Mouse (Mus musculus): ENCODE measurements around the gene AI854703. TPM values are rescaled to one million over a fixed set of nuclear protein-coding genes. Genes with fewer than 3 reads are reported as not detected.

AI854703 gene
- total RNA-seq, 2 experiments from 2014 or later: not detected

- no peak for ATAC-seq (ENCODE audit: poor library complexity, severe bottlenecking)
These were observed 22.2 kb downstream of the AI854703 start for GRCm38 (mm10) chr6:48648779-48649178.

DNA sequence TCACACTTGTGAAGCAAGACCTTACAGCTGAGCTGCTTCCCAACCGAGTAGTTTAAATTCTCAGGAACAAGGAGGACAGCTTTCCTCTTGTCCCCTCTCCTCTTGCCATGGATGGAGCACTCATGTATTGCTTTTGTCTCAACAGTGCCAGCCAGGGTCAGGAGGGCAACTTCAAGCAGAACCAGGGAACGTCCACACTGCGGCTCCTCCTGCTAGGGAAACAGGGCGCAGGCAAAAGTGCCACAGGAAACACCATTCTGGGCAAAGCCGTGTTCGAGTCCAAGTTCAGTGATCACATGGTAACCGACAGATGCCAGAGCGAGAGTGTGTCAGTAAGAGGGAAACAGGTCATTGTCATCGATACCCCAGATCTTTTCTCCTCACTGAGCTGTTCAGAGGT is 23.5 kb downstream of the AI854703 start:
- no peak for ATAC-seq (ENCODE audit: poor library complexity, severe bottlenecking)

GRCm38 (mm10) chr6:48658721-48659120 is 32.2 kb downstream of the AI854703 start:
- no peak for ATAC-seq (ENCODE audit: poor library complexity, severe bottlenecking)

DNA sequence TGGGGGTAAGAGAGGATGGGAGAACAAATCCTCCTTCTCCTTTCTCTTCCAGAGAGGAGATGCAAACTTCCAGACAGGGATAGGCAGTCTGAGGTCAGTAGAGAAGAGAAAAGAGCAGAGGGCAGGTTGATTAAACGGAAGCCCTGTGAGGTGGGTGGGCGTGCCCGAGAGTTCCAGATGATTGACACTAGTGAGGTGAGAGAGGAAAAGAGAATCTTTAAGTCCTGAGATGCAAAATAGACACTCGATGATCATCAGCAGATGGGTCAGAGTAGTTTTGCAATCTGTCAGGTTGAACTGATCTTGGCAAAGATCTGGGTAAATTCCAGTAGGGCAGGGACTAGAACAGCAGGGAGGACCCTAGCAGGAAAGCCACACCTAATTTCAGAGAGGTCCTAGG is 38.2 kb downstream of the AI854703 start:
- ATAC-seq (ENCODE audit: poor library complexity, severe bottlenecking): no peak

DNA sequence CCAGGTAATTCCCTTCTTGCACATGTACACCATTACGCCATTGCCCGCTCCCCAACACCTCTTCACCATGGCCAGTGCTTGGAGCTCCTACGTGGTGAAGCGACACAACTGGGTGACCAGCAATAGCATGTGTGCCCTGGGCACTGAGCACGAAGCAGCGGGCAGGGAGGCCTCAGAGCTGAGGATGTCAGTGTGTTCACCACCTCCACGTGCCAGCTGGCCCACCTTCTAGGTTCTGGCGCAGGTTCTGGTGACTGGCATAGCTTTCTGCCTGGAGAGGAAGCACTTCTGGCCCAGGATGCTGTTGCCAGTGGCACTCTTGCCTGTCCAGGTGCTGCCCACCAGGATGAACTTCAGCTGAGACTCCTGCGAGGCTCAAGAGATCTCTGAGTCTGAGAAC is 38.9 kb downstream of the AI854703 start:
- no peak for ATAC-seq (ENCODE audit: poor library complexity, severe bottlenecking)

DNA sequence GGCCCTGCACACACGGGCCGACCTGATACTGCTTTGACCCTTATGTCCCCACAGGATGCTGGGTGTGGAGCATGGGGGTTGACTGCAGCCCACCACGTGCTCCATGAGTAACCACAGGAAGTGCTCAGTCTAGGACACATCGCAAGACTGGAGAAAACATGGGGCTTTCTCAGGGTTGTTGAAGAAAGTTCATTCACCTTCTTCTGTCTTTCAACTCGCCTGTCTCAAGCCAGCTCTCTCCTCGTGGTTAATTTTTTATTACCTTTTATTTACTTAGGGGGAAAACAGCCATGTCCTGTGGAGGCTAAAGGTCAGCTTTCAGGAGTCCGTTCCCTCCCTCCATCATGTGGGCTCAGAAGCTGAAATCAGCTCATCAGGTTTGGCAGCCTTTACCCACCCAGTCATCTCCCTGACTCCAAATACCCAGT is 39.6 kb downstream of the AI854703 start:
- ATAC-seq (ENCODE audit: poor library complexity, severe bottlenecking): 0 out of 2 replicates have a peak, but pooled peaks have one; percentile 33

DNA sequence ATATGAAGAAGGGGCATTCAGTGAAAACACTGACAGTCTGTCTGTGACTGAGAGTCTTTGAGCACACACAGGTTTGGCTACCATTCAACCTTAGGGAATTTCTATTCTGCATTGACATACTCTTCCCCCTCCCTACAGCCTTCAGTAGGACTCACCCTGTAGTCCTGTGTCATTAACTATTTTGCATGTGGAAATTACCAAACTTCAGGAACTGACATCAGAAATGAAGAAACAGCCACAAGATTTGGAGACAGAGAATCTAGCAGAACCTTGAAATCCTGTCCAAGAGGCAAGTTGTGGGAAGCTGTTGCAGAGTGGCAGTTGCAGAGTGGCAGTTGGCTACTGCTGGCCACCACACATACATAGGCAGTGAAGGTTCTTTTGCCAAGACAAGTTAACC is 41.5 kb downstream of the AI854703 start:
- peak; percentile 47; the same call in 1 of the 2 replicates for ATAC-seq (ENCODE audit: poor library complexity, severe bottlenecking)

- no peak for ATAC-seq (ENCODE audit: poor library complexity, severe bottlenecking)
These were observed 42.9 kb downstream of the AI854703 start for GRCm38 (mm10) chr6:48669446-48669969.

GRCm38 (mm10) chr6:48674291-48675058 is 47.9 kb downstream of the AI854703 start:
- no peak for ATAC-seq (ENCODE audit: poor library complexity, severe bottlenecking)

GRCm38 (mm10) chr6:48675400-48675930 is 48.9 kb downstream of the AI854703 start:
- ATAC-seq (ENCODE audit: poor library complexity, severe bottlenecking): no peak

DNA sequence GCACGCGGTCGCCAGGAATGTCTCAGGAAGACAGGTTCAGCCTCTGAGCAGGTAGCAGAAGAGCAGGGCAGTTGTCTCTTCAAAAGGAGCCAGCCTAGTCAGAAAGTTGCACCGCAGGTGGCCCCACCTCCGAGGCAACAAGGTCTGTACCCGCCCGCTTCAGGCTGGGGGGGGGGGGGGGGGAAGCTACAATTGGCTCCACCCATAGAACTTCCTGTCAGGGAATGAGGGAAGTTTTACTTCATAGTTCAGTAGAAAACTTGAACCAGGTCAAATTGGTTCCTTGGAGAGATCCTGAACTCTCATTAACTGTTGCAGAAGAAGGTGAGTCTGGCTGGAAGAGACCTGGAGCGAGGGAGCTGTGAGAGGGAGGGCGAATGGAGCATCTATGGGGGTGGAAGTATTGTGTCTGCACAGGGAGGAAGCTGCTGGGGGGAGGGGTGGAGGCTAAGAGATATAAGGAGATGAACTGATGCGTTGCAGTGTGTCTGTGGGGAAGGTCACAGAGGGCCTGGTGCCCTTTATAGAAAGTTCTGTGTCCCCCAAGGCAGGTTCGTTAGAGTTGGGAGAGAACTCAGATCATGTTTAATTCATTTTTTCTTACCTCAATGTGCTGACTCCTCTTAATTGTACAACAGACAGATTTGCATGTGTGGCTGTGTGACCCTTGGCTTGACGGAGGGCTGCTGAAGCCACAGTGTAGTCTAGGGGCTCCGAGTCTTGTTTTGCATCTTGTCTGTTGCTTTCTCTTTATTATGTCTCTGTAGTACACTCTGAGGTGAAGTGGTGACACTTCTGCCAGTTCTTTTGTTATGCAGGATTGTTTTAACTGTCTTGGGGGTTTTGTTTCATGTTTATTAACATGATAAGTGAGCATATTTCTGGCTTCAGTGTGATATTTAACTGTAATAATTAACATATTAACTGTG is 49.6 kb downstream of the AI854703 start, which contains the start of gene Gimap9:
Gimap9 (plus strand) TSS at position 199 of the 929 bp plus-strand sequence.
- peak; percentile 80 for ATAC-seq (ENCODE audit: poor library complexity, severe bottlenecking)

- no peak for ATAC-seq (ENCODE audit: poor library complexity, severe bottlenecking)
These were observed 50.4 kb downstream of the AI854703 start for GRCm38 (mm10) chr6:48676860-48677415.

- no peak for ATAC-seq (ENCODE audit: poor library complexity, severe bottlenecking)
These were observed 51.2 kb downstream of the AI854703 start for GRCm38 (mm10) chr6:48677492-48678345.

DNA sequence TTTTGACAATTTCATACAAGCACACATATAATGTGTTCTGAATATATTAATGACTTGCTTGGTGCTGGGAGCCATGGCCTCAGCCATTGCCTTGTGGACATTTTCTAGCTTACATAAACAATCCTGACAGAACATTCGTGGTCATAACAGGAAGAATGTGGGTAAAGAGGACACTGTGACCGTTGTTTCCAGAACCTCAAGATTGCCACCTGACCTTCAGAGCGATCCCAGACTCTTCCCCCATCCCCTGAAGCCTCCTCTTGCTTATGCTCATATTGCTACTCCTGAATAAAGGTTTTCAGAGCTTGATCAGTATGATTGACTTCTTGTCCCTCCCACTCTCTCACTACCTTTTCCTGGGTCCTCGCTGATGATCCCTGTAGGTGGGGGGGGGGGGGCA is 51.8 kb downstream of the AI854703 start:
- no peak for ATAC-seq (ENCODE audit: poor library complexity, severe bottlenecking)

DNA sequence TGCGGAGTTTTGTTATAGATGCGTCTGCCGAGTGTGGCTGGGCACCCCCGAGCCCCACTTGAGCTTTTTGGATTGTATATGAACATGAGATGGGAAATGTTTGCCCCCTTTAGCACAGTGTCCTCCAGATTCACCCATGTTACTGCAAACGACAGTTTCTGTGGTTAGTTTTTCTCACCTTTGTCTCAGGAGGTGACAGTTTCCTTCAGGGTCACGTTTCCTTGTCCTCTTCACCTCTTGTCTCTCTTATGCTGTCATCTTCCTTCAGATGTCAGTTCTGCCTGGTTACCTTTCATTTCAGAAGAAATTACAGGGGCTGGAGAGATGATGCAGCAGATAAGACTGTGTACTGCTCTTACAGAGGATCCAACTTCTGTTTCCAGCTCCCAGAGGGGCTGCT is 53.1 kb downstream of the AI854703 start:
- no peak; the same call in 1 of the 2 replicates for ATAC-seq (ENCODE audit: poor library complexity, severe bottlenecking)

DNA sequence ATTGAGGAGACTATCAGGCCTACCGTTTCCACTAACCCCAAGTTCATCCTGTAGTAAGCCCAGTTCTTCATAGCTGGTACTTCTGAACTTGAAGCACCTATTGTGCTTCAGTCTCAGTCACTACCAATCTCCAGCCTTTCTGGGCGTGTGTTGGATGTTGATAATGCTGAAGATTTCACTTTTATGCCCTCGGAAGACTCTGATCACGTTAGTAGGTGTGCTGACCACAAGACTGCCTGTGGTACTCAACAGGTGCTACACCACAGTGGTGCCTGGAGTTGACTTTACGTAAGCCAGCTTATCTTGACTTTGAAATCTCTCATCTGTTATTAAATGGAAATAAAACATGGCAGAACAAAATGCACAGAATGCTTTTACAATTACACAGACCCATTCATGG is 53.9 kb downstream of the AI854703 start:
- peak; percentile 17; the same call in 1 of the 2 replicates for ATAC-seq (ENCODE audit: poor library complexity, severe bottlenecking)

GRCm38 (mm10) chr6:48681472-48682090 is 55.0 kb downstream of the AI854703 start:
- ATAC-seq (ENCODE audit: poor library complexity, severe bottlenecking): no peak

DNA sequence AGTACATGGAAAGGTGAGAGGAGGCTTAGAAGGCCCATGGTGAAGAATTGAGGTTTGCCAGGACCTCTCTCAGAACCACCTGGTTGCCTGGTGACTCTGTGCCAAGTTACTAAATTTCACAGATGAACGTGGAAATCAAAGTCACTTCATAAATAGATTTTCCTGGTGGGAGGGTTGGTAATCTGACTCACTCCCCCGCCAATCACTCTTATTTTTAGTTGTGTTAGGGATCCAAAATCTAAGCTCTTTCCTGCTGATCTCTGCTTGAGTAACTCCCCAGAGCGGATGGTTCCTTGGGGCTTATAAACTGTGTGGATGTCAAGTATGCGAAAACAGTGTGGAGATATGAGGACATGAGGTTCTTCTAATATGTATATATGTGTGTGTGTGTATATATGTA is 55.7 kb downstream of the AI854703 start:
- no peak for ATAC-seq (ENCODE audit: poor library complexity, severe bottlenecking)
